Mouse (Mus musculus) stomach, postnatal 0 days (tissue): ENCODE measurements around the gene Gm5737. TPM values are rescaled to one million over a fixed set of nuclear protein-coding genes. Genes with fewer than 3 reads are reported as not detected.
A peak's percentile ranks its signal among the peaks of the same experiment; 100 is the strongest.

Experiments used
- ATAC-seq: fragments of 200-750 bp; cut with Nextera tagmentation; 2 replicates; pipeline ENCODE4 v1.8.0; 2017; ENCODE audit not compliant: low FRiP score, low TSS enrichment
- DNase-seq: peaks from one replicate; pipeline ENCODE4 v3.0.0-alpha.2; 2016; ENCODE audit warnings: low spot score
- H3K27ac ChIP-seq: fragments of 300-500 bp; sonication (generic); replicated peaks from 2 replicates; pipeline ENCODE4 v1.5.1; 2014; ENCODE audit warnings: mild to moderate bottlenecking, control low read depth
- H3K27me3 ChIP-seq: fragments of 300-500 bp; sonication (generic); 2 replicates; pipeline ENCODE4 v1.6.1; 2014; ENCODE audit warnings: low read length; ENCODE audit not compliant: control insufficient read depth, insufficient read depth
- H3K36me3 ChIP-seq: fragments of 300-500 bp; sonication (generic); 2 replicates; pipeline ENCODE4 v1.6.1; 2014; ENCODE audit warnings: low read length, mixed read lengths; ENCODE audit not compliant: control insufficient read depth, insufficient read depth
- H3K4me1 ChIP-seq: fragments of 300-500 bp; sonication (generic); replicated peaks from 2 replicates; pipeline ENCODE4 v1.6.1; 2014; ENCODE audit warnings: antibody characterized with exemption; ENCODE audit not compliant: control insufficient read depth, insufficient read depth
- H3K4me2 ChIP-seq: fragments of 300-500 bp; sonication (generic); replicated peaks from 2 replicates; pipeline ENCODE4 v1.6.1; 2014; ENCODE audit warnings: low read depth, mild to moderate bottlenecking, control low read depth, moderate library complexity
- H3K4me3 ChIP-seq: fragments of 300-500 bp; sonication (generic); 2 replicates; pipeline ENCODE4 v1.5.1; 2014; ENCODE audit warnings: low read depth, low read length, control low read depth
- H3K9ac ChIP-seq: fragments of 300-500 bp; sonication (generic); 2 replicates; pipeline ENCODE4 v1.6.1; 2014; ENCODE audit warnings: mild to moderate bottlenecking, low read length, control low read depth, mixed read lengths
- H3K9me3 ChIP-seq: fragments of 300-500 bp; sonication (generic); 2 replicates; pipeline ENCODE4 v1.6.1; 2016; ENCODE audit warnings: low read length; ENCODE audit not compliant: control insufficient read depth
- CTCF ChIP-seq: IDR thresholded peaks from 2 replicates; pipeline ENCODE4 v1.5.1; 2016; ENCODE audit warnings: antibody characterized with exemption, low read depth, mild to moderate bottlenecking, moderate library complexity
- EP300 ChIP-seq: optimal IDR thresholded peaks from 2 replicates; pipeline ENCODE3; 2016; ENCODE audit warnings: antibody characterized with exemption
- WGBS: fragments of 180-500 bp; shearing (Covaris S2); extraction: QIAGEN DNeasy Blood & Tissue Kit; methylation state at CpG from one replicate; pipeline ENCODE4 v1.1.7; 2014; 5-methylcytosine and 5-hydroxymethylcytosine counted together
- polyA plus RNA-seq: library from polyadenylated mRNA; unstranded; fragments of >200 nt; fragmentation: Nextera tagmentation; extraction: Ambion mirVana; gene quantifications from 2 replicates; pipeline ENCODE4 v1.2.1, GENCODE M21; 2015

The Gm5737 gene
- polyA plus RNA-seq, 1 experiment from 2014 or later, result not detected

- Histone ChIP-seq H3K4me2 (peak overlapping the region; percentile 95), H3K9me3 (no peaks in the 10 kb centered on the region), H3K27ac (peak overlapping the region; percentile 89), H3K36me3 (no peaks in the 10 kb centered on the region), H3K4me1 (no peaks in the 10 kb centered on the region), H3K4me3 (peak overlapping the region; percentile 69), H3K9ac (peak overlapping the region; percentile 78), H3K27me3 (no peaks in the 10 kb centered on the region)
- no peak for TF ChIP-seq EP300
- no peak for TF ChIP-seq CTCF
- DNase-seq (peak; percentile 79), ATAC-seq (peak; percentile 79)
- WGBS, result under 1% methylated on average over 46 of the region's 46 CpGs
Observed at GRCm38 (mm10) chr7:120830431-120831381, 18.5 kb downstream of the Gm5737 start.

- no peaks in the 10 kb centered on the region for H3K9me3 ChIP-seq
- WGBS, result 38% methylated on average over 6 of the region's 6 CpGs
- TF ChIP-seq EP300, result no peak
- TF ChIP-seq CTCF, result no peak
- peak overlapping the region; percentile 55 for H3K4me3 ChIP-seq
- H3K4me1 ChIP-seq, result no peaks in the 10 kb centered on the region
- H3K27me3 ChIP-seq, result no peaks in the 10 kb centered on the region
- no peaks in the 10 kb centered on the region for H3K36me3 ChIP-seq
- H3K9ac ChIP-seq, result no peak overlapping the region
- peak overlapping the region; percentile 75 for H3K27ac ChIP-seq
- ATAC-seq (no peak), DNase-seq (no peak)
- peak overlapping the region; percentile 53 for H3K4me2 ChIP-seq
Observed at GRCm38 (mm10) chr7:120834426-120834825, 22.3 kb downstream of the Gm5737 start.

GRCm38 (mm10) chr7:120834863-120835372 lies 22.8 kb downstream of the Gm5737 start:
- peak; percentile 82 for ATAC-seq
- H3K9me3 ChIP-seq, result no peaks in the 10 kb centered on the region
- H3K4me2 ChIP-seq, result peak overlapping the region; percentile 53
- H3K36me3 ChIP-seq, result no peaks in the 10 kb centered on the region
- DNase-seq, result peak; percentile 80
- TF ChIP-seq EP300 (no peak), CTCF (no peak)
- peak overlapping the region; percentile 75 for H3K27ac ChIP-seq
- peak overlapping the region; percentile 55 for H3K4me3 ChIP-seq
- H3K27me3 ChIP-seq, result no peaks in the 10 kb centered on the region
- no peaks in the 10 kb centered on the region for H3K4me1 ChIP-seq
- 4% methylated on average over 14 of the region's 14 CpGs for WGBS
- no peak overlapping the region for H3K9ac ChIP-seq

GRCm38 (mm10) chr7:120835449-120836359 lies 23.5 kb downstream of the Gm5737 start:
- peak; percentile 99 for TF ChIP-seq CTCF
- TF ChIP-seq EP300, result peak; percentile 85
- WGBS, result under 1% methylated on average over 41 of the region's 41 CpGs
- Histone ChIP-seq H3K27ac (peak overlapping the region; percentile 75), H3K4me3 (peak overlapping the region; percentile 55), H3K9me3 (no peaks in the 10 kb centered on the region), H3K9ac (peak overlapping the region; percentile 53), H3K4me2 (peak overlapping the region; percentile 53), H3K27me3 (no peaks in the 10 kb centered on the region), H3K36me3 (no peaks in the 10 kb centered on the region), H3K4me1 (no peaks in the 10 kb centered on the region)
- DNase-seq, result peak; percentile 95
- peak; percentile 86 for ATAC-seq

GRCm38 (mm10) chr7:120836361-120836760 lies 24.2 kb downstream of the Gm5737 start:
- ATAC-seq (no peak), DNase-seq (peak; percentile 24)
- no peak for TF ChIP-seq EP300
- no peak for TF ChIP-seq CTCF
- Histone ChIP-seq H3K4me3 (peak overlapping the region; percentile 55), H3K4me1 (no peaks in the 10 kb centered on the region), H3K27me3 (no peaks in the 10 kb centered on the region), H3K27ac (no peak overlapping the region), H3K4me2 (peak overlapping the region; percentile 53), H3K36me3 (no peaks in the 10 kb centered on the region), H3K9ac (no peak overlapping the region), H3K9me3 (no peaks in the 10 kb centered on the region)
- WGBS, result 7% methylated on average over 12 of the region's 12 CpGs
